Mouse (Mus musculus) urinary bladder, adult 18-20 months (tissue): ENCODE results near the gene Ppfibp2.
A peak's percentile ranks its signal among the peaks of the same experiment; 100 is the strongest.

ENCODE experiments used
- DNase-seq, 2 experiments: peaks; one replicate each; pipeline ENCODE4 v3.0.0; 2022; ENCODE audit warnings: low spot score in 2 of 2, mixed read lengths in 2 of 2

Ppfibp2 gene

GRCm38 (mm10) chr7:107702461-107703380 is 107.7 kb downstream of the Ppfibp2 start:
- no peak for DNase-seq

GRCm38 (mm10) chr7:107705941-107706340 is 110.9 kb downstream of the Ppfibp2 start:
- no peak for DNase-seq

- DNase-seq: no peak
Observed at GRCm38 (mm10) chr7:107707650-107708049, 112.6 kb downstream of the Ppfibp2 start.

GRCm38 (mm10) chr7:107708491-107709112 is 113.6 kb downstream of the Ppfibp2 start:
- peak; percentile 60 to 71 for DNase-seq

- no peak for DNase-seq
Observed at GRCm38 (mm10) chr7:107712743-107713142, 117.7 kb downstream of the Ppfibp2 start.

GRCm38 (mm10) chr7:107714067-107714466 is 119.1 kb downstream of the Ppfibp2 start:
- DNase-seq: no peak

- no peak for DNase-seq
Observed at GRCm38 (mm10) chr7:107720771-107721170, 125.8 kb downstream of the Ppfibp2 start.

GRCm38 (mm10) chr7:107722536-107722935 is 127.5 kb downstream of the Ppfibp2 start:
- DNase-seq: no peak

- no peak for DNase-seq
Observed at GRCm38 (mm10) chr7:107727538-107727937, 132.5 kb downstream of the Ppfibp2 start.

GRCm38 (mm10) chr7:107730587-107730986 is 135.6 kb downstream of the Ppfibp2 start:
- DNase-seq: no peak

GRCm38 (mm10) chr7:107733162-107733561 is 138.2 kb downstream of the Ppfibp2 start:
- no peak for DNase-seq

GRCm38 (mm10) chr7:107738726-107739125 is 143.7 kb downstream of the Ppfibp2 start:
- DNase-seq: no peak

- no peak for DNase-seq
Observed at GRCm38 (mm10) chr7:107742963-107743465, 148.0 kb downstream of the Ppfibp2 start.

- DNase-seq: no peak
Observed at GRCm38 (mm10) chr7:107744454-107744853, 149.4 kb downstream of the Ppfibp2 start.

GRCm38 (mm10) chr7:107745111-107745510 is 150.1 kb downstream of the Ppfibp2 start:
- DNase-seq: no peak

- DNase-seq: no peak
Observed at GRCm38 (mm10) chr7:107746036-107746435, 151.0 kb downstream of the Ppfibp2 start.

- no peak for DNase-seq
Observed at GRCm38 (mm10) chr7:107747476-107747875, 152.5 kb downstream of the Ppfibp2 start.

GRCm38 (mm10) chr7:107747954-107748353 is 152.9 kb downstream of the Ppfibp2 start:
- DNase-seq: peak in 1 of 2 experiments; percentile 20

- no peak for DNase-seq
Observed at GRCm38 (mm10) chr7:107749270-107749669, 154.3 kb downstream of the Ppfibp2 start.

GRCm38 (mm10) chr7:107749721-107750120 is 154.7 kb downstream of the Ppfibp2 start:
- no peak for DNase-seq

GRCm38 (mm10) chr7:107752031-107752520 is 157.1 kb downstream of the Ppfibp2 start:
- DNase-seq: no peak

- no peak for DNase-seq
Observed at GRCm38 (mm10) chr7:107755905-107756304, 160.9 kb downstream of the Ppfibp2 start.
